Mouse (Mus musculus) ES-CJ7 (cell line): ENCODE data around the gene Zfyve28.

ENCODE experiments used
- DNase-seq: peaks from one replicate; pipeline ENCODE4 v3.0.0; 2011; ENCODE audit warnings: low read depth, low spot score

Zfyve28 gene

GRCm38 (mm10) chr5:34288154-34288716, at the start of gene Zfyve28, which contains the start of gene Cfap99:
TSS of gene Zfyve28 (minus strand) at chr5:34288449.
TSS of gene Cfap99 (plus strand) at chr5:34288600.
- peak; percentile 92 for DNase-seq

GRCm38 (mm10) chr5:34336775-34337450, 48.7 kb upstream of the Zfyve28 start:
- peak; percentile 83 for DNase-seq

- DNase-seq: peak; percentile 98
Measured at GRCm38 (mm10) chr5:34336097-34336774, 48.0 kb upstream of the Zfyve28 start, which contains the start of gene Rnf4. TSS of gene Rnf4 (plus strand) at chr5:34336289.

- DNase-seq: peak; percentile 56
Measured at GRCm38 (mm10) chr5:34335539-34336096, 47.4 kb upstream of the Zfyve28 start.

- DNase-seq: no peak
Measured at GRCm38 (mm10) chr5:34334081-34334480, 45.8 kb upstream of the Zfyve28 start.

GRCm38 (mm10) chr5:34330136-34330535, 41.9 kb upstream of the Zfyve28 start:
- DNase-seq: no peak

- DNase-seq: peak; percentile 82
Measured at GRCm38 (mm10) chr5:34326875-34327576, 38.8 kb upstream of the Zfyve28 start.

GRCm38 (mm10) chr5:34326249-34326691, 38.0 kb upstream of the Zfyve28 start:
- DNase-seq: peak; percentile 53

GRCm38 (mm10) chr5:34325286-34325685, 37.0 kb upstream of the Zfyve28 start:
- DNase-seq: no peak

GRCm38 (mm10) chr5:34321236-34321635, 33.0 kb upstream of the Zfyve28 start:
- DNase-seq: no peak

- no peak for DNase-seq
Measured at GRCm38 (mm10) chr5:34319491-34320034, 31.3 kb upstream of the Zfyve28 start.

GRCm38 (mm10) chr5:34309016-34309415, 20.8 kb upstream of the Zfyve28 start:
- DNase-seq: no peak

- no peak for DNase-seq
Measured at GRCm38 (mm10) chr5:34302377-34302776, 14.1 kb upstream of the Zfyve28 start.

- no peak for DNase-seq
Measured at GRCm38 (mm10) chr5:34298937-34299535, 10.8 kb upstream of the Zfyve28 start.

GRCm38 (mm10) chr5:34298061-34298460, 9.8 kb upstream of the Zfyve28 start:
- DNase-seq: no peak

- no peak for DNase-seq
Measured at GRCm38 (mm10) chr5:34295141-34295540, 6.9 kb upstream of the Zfyve28 start.

- DNase-seq: no peak
Measured at GRCm38 (mm10) chr5:34294696-34295095, 6.4 kb upstream of the Zfyve28 start.

GRCm38 (mm10) chr5:34293363-34293762, 5.1 kb upstream of the Zfyve28 start:
- DNase-seq: peak; percentile 66

- DNase-seq: no peak
Measured at GRCm38 (mm10) chr5:34289286-34289685, 1.0 kb upstream of the Zfyve28 start.

- DNase-seq: no peak
Measured at GRCm38 (mm10) chr5:34287838-34288145, 457 bp downstream of the Zfyve28 start.
